Mouse (Mus musculus): ENCODE results near the gene Nsg2.

Gene Nsg2

DNA sequence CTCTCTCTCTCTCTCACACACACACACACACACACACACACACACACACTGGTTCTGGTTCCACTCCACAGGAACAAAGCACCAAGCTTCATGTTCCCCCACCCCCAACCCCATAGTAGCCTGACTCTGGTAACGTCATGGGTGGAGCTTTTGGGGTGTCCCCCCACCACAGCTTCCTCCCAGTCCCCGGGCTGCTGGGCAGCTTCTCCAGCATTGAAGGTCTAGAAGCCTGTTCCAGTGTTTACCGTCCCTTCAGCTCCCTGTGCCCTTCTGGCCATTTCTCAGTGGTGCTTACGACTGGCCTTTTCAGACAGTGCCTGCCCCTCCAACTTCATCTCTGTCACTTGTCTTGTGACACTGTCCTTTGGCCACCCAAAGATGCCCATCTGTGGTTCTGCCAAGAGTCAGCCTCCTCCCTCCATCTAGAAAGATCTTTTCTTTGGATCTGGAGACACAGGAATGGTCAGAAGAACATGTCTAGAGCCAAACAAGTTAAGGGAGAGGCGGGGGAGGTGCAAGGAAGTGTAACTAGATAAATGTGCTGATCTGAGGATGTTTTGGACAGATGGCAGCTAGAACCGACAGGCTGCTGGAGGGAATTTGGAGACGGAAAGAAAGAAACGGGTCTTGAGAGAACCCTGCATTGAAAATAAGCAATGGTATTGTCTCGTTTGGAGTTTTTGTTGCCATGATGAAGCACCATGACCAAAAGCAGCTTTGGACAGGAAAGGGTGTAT lies 11.8 kb downstream of the Nsg2 start:
- DNase-seq (ENCODE audit: inconsistent age in 2 of 2, low spot score in 1 of 2), result no peak

DNA sequence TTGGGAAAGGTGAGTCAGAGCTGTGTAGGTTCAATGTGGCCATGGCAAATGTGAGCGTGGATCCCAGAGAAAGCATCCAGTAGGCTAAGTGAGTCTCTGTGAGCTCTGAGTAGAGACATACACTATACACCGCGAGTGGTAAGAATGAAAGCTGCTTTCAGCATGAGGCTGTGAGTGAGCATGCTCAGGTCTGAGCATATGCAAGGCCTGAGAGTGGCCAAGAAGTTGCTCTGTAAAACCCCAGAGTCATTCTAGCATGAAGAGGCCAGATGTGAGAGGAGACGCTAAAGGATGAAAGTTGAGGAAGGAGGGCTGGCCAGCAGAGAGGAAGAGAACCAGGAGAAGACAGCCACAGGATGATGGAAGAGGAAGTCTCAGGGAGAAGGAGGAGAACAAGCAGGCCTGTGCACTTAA lies 12.8 kb downstream of the Nsg2 start:
- DNase-seq (ENCODE audit: inconsistent age in 2 of 2, low spot score in 1 of 2), result no peak

DNA sequence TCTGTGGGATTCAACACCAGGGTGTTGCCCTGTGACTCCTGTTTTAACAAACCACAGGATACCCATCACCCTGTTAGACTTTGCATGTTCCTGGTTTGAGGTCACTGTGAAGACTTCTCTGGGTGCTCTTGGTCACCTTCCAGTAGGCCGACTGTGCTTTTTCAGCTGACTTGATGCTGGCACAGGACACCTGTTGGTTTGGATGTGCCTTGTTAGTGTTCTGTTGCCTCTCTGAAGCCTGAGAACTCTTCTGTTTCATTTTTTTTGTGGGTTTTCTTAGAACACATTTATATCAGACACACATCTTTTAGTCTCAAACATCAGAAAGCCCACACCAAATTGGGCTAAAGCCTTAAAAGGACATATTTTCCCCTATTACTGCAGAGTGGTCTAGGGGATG lies 13.3 kb downstream of the Nsg2 start:
- no peak for DNase-seq (ENCODE audit: inconsistent age in 2 of 2, low spot score in 1 of 2)

DNA sequence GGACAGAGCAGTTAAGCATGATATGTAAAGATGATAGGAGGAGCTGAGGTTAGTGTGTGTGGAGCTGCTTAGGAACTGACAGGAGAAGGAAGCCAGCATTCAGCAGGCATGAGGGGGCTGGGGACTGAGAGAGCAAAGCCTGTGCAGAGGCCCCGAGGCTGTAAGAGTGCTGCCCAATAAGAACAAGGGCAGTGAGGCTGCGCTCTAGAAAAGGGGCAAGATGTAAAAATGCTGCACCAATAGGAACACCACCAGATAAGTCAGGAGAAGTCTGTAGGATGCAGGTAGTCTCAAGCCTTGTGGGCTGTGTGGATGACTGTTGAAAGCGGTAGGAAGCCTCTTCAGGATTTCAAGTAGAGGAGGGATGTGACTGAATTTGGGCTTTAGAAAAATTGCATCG lies 17.9 kb downstream of the Nsg2 start:
- DNase-seq (ENCODE audit: inconsistent age in 2 of 2, low spot score in 1 of 2), result no peak

DNA sequence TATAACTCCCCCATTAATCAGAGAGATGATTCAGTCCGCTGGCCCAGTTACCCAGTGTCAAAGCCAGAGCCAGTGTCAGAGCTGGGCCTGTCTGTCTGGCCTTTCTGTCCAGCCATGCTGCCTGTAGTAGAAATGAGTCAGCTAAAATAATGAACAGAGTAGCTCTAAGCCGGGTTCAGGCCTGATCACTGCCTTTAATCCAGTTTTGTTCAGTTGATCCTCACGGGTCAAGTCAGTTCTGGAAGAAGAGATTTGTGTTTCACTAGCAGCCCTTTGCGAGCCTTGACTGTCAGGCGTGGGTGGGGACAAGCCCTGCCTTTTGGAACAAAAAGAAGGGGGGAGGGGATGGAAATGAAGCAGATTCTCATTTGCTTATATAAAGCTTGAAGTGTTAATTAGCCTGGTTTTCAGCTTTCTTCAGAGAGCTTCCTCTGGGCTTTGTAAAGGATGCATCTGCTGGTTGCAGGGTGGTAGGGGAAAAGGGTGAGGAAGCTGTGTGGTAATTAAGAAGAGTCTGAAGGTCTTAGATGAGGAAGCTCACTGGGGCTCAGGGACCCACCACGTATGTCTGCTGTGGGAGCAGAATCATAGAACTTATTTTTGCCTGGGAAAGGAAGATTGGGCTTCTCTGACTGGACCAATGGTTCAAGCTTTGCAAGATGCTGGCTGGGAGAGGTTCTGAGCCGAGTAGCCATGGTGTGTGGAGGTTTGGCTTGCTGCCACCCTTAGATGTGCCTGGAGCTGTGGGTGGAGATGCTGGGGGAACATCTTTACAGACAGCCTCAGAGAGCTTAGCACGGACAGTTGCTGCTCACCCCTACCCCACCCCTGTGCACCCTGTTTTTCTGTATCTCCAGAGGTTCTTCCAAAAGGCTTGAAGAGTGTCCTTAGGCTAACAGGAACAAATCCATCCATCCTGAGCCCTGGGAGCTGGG lies 20.0 kb downstream of the Nsg2 start:
- DNase-seq (ENCODE audit: inconsistent age in 2 of 2, low spot score in 1 of 2), result peak; percentile 79 to 87

DNA sequence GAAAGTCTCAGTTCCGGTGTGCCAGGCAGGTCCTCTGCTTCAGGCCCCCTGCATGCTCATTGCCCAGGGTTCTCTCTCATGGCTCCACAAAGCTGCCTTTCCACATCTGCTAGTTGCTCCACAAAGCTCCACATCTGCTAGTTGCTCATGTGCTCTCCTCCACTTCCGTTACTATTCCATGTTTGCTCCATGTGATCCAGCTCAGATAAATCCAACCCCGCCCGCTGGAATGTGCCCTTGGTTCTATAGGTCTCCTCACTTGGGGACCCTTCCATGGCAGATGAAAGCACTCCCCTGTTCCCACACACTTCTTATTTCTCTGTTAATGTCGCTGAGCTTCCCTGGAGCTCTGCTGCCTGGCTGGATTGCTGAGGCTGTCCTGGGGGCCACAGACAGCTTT lies 26.4 kb downstream of the Nsg2 start:
- DNase-seq (ENCODE audit: inconsistent age in 2 of 2, low spot score in 1 of 2), result no peak

DNA sequence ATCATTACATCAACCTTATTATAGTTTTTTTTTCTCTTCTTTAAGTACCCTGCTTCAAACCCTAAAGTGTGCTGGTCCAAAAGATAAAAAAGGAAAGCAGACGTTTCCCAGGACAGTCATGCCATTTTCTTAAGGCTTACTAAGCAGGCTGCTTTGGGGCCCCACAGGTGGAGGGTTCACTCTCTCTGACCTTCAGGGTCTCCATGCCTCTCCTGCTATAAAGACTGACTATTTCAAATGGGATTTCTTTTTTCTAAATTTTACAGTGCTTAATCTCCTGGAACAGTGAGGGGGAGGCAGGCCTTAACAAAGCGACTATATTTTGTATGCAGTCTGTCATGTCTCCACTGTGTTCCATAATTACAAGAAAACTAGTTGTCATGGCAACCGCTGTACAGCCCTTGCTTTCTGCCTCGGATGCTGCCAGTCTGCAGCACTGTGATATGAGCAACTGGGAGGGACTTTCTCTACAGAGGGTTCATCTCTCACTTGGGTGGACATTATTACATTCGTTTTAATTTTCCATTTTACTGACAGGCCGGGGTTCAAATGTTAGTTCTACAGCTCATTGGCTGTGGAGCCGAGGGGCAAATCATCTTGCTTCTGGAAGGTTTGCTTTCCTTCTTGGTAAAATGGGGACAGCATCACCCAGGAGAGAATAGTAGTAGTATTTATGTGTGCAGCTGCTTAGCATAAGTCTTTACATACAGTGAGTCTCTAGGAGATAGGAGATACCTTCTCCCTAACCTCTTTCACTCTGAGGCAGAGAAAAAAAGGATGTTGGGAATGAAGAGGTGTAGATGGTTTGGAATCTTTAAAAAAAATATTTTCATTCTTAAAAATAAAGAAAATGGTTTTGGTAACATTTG lies 27.4 kb downstream of the Nsg2 start:
- DNase-seq (ENCODE audit: inconsistent age in 2 of 2, low spot score in 1 of 2), result no peak

DNA sequence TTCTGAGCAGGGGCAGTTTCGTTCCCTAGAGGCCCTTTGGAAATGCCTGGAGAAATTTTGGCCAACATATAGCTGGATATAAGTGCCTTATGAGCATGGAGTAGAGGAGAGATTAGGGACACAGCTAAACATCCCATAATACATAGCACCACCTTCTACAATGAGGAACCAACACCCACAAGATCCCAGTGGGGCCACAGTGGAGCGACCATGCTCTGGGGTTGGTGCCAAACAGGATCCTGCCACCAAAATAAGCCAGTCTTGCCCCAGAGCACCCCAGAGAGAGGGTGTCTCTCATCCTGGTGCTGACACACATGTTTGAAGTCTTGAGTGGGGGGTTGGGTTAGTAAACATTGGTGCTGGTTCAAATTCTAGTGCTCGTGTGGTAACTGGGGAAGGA lies 28.3 kb downstream of the Nsg2 start:
- no peak for DNase-seq (ENCODE audit: inconsistent age in 2 of 2, low spot score in 1 of 2)

DNA sequence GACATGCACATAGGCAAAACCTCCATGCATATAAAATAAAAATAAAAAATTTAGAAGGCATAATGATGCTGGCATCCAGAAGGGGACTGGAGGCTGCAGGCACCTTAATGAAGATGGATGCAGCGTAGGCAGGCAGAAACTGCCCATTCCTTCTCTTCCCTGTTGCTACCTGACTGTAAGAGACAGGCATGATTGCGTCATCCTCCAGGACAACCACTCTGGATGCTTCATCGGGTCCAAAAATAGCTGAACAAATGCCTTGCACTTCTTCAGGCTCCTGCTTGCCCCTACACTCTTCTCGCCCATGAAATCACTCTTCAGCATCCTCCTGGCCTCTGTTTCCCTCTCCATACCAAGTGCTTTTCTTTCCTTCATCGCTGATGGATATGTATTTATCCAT lies 29.1 kb downstream of the Nsg2 start:
- no peak for DNase-seq (ENCODE audit: inconsistent age in 2 of 2, low spot score in 1 of 2)

DNA sequence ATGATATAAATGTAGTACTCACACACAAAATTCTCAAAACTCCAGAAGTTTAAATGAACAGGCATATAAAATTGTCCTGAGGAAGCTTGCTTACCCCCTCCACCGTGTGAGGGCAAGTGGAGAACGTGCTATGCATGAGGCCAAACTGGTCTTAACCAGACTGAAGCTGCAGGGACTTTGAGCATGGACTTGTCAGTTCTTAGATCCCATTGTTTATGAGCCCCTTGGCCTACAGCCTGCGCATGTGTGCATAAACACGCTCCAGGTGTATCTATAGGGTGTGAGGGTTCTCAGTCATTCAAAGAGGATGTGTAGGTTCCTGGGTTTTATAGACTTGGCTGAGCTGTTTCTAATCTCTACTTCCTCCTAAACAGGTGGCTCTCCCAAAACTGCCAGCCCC lies 31.1 kb downstream of the Nsg2 start:
- no peak for DNase-seq (ENCODE audit: inconsistent age in 2 of 2, low spot score in 1 of 2)

DNA sequence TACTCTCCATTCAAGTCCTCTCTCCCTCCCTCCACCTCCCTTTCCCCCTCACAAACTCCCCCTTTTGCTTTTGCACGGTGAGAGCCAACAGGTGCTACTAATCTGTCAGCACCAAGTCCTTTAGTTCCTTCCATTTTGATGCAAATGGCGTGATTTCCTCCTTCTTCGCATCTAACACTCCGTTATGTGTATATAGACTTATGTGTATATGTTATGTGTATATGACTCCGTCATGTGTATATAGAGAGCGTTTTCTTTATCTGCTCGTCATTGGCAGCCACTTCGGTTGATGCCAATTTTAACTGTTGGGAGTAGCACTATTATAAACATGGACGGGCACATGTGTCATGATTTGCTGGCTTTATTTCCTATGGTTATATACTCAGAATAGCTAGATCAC lies 31.8 kb downstream of the Nsg2 start:
- no peak for DNase-seq (ENCODE audit: inconsistent age in 2 of 2, low spot score in 1 of 2)

DNA sequence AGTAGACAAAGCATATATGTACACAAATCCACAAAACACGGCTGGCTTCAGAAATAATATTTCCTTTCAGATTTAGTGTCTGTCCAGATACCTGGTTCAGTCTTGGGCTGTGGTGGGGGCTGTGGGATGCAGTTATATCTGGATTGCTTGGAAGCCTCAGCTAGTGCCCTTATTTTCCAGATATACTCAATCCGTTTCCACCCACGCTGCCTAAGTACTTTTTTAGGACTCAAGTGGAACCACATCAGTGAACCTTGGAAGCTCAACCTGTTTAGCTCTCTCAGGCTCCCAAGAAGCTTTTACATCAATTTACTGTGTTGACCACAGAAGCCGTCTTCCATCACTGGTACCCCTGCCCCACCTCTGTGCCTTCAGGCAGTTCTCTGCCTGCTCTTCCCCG lies 35.6 kb downstream of the Nsg2 start:
- no peak for DNase-seq (ENCODE audit: inconsistent age in 2 of 2, low spot score in 1 of 2)

DNA sequence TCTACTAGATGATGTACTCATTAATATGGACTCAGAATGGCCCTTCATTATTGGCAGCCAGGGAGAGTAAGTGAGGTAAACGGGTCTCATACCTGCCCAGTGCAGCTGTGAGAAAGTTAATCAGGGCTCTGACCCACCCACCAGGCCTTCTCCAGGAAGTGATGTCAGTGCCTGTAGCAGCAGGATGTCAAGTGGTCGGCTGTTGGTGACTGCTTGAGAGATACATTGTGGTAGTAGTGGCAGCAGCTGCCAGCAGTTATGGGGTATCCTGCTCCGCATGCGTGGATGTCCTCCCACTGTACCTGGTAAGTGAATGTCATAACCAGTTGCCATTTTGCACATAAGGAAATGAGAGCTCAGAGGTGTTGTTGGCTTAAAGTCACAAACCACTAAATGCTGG lies 39.4 kb downstream of the Nsg2 start:
- no peak for DNase-seq (ENCODE audit: inconsistent age in 2 of 2, low spot score in 1 of 2)

DNA sequence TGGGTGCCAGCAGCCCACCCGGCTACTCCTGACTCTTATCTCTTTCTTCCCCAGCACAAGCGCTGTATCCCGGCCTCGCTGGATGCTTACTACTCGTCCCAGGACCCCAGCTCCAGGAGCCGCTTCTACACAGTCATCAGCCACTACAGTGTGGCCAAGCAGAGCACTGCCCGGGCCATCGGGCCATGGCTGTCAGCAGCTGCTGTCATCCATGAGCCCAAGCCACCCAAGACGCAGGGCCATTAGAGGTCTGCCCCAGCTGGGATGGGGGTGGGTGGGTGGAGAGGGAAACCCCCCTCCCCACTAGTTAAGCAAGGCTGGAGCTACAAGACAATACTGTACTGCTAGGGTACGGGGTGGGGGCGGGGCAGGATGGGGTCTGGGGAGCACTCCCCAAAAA lies 57.1 kb downstream of the Nsg2 start:
- DNase-seq (ENCODE audit: inconsistent age in 2 of 2, low spot score in 1 of 2), result no peak

DNA sequence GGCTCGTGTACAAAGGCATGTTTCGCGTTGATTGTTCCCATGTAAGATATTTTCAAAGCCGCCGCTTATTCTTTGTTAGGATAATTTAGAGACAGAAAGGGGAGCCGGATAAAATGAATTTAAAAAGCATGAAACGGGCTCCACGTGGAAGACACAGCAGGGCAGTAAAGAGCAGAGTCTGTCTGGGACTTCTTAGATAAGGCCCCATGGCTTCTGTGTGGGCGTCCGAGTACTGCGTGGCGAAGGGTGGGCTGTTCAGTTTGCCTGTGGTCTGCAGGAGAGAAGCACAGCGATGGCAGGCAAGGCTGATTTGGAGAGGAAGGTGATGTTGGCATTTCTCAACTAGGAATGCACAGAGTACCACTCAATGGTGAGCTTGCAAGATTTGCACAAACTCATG lies 57.6 kb downstream of the Nsg2 start:
- DNase-seq (ENCODE audit: inconsistent age in 2 of 2, low spot score in 1 of 2), result no peak

DNA sequence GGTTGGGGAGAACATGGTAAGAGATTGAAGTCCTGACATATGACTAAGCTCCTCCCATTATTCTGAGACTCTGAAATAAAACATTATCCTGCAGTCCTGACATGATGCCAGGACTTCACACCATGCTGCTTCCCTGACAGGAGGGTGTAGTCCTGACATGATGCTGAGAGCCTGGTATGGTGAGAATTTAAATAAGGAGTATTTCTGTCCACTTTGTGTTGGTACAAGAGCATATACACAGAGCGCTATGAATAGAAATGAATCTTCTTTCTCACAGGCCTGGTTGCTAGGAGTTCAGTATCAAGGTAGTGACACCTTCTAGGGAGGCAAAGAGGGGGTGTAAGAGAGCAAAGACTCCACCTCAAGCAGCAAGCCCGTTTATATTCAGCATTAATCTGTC lies 60.8 kb downstream of the Nsg2 start:
- no peak for DNase-seq (ENCODE audit: inconsistent age in 2 of 2, low spot score in 1 of 2)

DNA sequence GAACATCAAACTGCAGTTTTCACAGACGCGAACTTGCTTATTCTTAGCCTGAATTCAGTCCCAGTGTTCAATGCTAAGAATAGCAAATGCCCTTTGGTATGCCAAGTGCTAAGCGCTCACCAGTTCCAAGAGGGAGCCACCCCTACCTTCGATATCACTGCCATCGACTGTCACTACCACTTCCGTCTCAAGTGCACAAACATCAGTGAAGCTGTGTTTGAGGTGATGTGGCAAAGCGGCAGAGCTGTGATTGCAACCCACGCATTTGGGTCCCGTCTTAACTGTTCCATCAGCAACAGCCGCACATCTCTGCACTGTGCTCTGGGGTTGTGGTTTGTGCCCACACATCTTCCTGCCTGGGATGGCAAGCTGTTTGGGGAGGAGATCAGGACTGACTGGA lies 61.6 kb downstream of the Nsg2 start:
- no peak for DNase-seq (ENCODE audit: inconsistent age in 2 of 2, low spot score in 1 of 2)

DNA sequence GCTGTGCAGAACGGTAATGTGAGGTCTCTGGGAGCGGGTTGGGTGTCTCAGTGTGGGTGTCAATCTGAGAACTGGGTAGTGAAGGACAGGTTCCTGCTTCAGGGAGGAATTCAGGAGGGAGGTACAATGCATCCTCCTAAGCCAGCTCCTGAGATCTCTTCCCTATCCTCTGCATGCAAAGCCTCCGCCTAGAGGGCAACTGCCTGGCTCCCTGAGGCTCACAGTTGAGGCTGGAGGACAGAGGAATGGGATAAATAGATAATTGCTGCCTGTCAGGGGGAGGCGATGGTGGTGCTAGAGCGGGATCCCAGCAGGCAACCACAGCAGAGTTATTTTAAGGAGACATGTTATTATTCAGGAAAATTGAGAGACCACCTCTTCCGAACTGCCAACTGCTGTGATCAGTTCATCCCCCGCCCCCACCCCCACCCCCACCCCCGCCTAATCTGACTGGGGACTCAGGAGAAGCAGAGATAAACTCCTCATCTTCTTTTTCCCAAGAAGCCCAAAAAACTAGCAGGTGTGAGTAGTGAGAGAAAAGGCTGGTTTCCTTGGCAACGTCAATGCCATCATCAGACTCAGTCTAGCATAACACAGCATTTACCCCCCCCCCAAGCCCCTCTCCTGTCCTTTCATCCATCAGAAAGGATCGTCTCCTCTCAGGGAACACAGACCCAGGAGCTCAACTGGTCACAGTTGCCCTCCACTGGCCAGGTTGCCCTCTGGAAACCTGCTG lies 63.7 kb downstream of the Nsg2 start:
- no peak for DNase-seq (ENCODE audit: inconsistent age in 2 of 2, low spot score in 1 of 2)

DNA sequence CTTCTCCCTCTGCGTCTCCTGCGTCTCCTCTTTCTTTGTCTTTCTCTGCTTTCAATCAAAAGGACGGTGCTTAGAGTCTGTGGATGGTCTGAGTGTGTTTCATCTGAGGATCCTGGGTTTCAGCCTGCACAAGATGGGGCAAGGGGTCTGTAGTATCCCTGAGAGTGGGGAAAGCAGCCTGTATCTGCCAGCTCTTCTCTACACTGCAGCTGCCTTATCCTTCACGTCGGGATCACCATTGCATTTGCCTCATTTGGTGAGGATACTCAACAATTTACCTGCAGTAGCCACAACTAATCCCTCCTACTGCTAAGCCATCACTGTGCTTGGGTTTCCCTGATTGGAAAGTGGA lies 64.2 kb downstream of the Nsg2 start:
- no peak for DNase-seq (ENCODE audit: inconsistent age in 2 of 2, low spot score in 1 of 2)

DNA sequence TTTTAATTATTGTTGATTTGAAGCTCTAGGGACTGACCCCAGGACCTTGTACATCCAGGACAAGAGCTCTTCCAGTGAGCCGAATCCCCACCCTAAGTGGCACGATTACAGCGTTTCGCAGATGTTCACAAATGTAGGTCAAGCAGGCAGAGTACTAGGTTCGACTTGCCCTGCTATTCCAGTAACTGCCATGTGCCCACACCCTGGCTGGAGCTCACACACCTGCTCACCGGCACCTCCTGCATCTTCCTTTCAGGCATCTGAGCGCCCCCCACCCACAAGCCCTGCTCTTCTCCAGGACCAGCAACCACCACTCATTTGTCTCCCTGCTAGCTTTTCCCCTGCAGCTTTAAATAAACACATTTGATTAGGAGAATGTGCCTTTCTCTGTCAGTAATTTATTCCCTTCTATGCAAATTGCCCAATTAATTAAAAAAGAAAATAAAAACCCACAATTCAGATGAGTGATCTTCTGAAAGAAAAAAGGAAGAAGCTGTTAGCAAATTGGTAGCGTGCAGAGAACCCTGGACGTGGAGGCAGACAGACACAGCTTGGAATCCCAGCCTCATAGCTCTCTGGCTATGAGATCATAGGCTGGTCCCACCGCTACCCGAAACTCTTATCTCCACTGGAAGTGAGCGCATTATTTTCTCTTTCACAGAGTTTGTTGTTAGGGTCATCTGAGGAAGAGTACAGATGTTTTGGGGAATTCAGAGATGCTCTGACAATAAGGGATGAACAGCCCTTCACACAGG lies 68.7 kb downstream of the Nsg2 start:
- no peak for DNase-seq (ENCODE audit: inconsistent age in 2 of 2, low spot score in 1 of 2)
